Mouse (Mus musculus) adrenal gland, postnatal 14 days (tissue): ENCODE results near the gene Apob. TPM values are rescaled to one million over a fixed set of nuclear protein-coding genes. Genes with fewer than 3 reads are reported as not detected.
"Not testable (repeated sequence)": the region's sequence is repeated elsewhere in the genome, so short reads cannot be mapped to it uniquely, and the experiment has no call there.

ENCODE experiments used
- DNase-seq: peaks from one replicate; pipeline ENCODE4 v3.0.0; 2021; ENCODE audit warnings: mixed read lengths
- long read RNA-seq, 2 experiments: library from polyadenylated mRNA; stranded (forward); transcript quantifications; one replicate each; pipeline ENCODE4 v2.0.0; 2021
- total RNA-seq: library from RNA; stranded (reverse); gene quantifications from 2 replicates; pipeline ENCODE4 v1.2.3, GENCODE M21; 2021

The Apob gene
- total RNA-seq: 21.4 and 393 TPM in 2 replicates
- long read RNA-seq, experiment 1: 0 reads
- long read RNA-seq, experiment 2: 0 reads

DNA sequence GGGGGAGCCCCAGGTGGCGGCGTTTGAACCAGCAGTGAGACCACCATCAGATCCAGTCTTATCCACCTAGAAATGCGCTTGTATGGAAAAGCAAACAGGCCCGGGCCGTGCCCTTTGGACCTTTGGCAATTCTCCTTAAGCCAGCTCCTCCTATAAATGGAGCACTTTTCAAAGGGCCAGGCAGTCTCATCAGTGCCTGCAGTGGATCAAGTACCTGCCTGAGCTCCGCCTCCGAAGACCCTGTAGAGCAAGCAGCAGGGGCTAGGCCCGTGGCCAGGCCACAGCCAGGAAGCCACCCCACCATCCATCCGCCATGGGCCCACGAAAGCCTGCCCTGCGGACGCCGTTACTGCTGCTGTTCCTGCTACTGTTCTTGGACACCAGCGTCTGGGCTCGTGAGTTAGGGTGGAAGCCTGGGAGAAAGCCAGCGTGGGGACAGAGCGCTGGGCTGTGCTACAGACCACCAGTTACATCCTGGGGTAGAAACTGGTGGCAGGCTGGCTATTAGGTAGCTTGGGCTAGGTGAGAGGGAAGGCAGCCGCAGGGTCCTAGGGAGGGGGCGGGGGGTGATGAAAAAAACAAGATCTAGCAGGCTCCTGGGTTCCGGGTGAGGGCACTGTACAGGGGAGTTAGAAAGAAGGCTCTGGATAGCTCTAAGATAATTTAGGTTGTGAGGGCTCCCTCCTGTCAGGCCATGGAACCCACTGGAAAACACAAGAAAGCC lies at the start of gene Apob:
Gene Apob, plus strand, starts transcription at position 183 of the 724 bp plus-strand sequence.
- DNase-seq: no peak

GRCm38 (mm10) chr12:7932405-7932920 lies 45.0 kb upstream of the Apob start:
- no peak for DNase-seq

DNA sequence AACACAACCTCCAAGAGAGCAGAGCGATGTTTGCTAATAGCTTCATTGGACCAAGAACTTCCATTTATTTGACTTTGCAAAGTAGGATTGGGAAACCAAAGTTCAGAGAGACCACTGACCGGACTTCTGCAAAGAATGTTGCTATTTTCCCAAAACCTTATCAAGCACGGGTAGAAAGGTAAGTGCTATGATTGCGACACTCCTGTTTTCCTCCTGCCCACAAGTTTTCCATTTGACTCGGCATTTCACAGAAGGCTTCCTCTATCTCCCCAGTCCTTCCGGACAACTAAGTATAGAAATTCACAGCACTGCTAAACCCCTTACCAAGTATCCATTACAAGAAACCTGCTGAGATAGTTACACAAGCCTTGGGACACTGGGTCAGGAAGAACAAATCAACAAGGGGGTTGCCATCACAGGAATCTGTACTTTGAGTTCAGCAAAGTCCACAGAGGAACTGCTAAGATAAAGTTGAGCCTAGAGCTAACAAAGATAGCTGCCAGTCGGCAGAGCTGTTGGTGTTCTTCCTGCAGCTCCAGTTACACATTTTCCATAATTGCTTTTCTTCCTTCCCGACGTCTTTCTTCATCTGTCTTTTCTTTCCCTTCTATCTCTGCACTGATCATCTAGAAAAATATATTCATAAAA lies 27.2 kb upstream of the Apob start:
- DNase-seq: no peak

DNA sequence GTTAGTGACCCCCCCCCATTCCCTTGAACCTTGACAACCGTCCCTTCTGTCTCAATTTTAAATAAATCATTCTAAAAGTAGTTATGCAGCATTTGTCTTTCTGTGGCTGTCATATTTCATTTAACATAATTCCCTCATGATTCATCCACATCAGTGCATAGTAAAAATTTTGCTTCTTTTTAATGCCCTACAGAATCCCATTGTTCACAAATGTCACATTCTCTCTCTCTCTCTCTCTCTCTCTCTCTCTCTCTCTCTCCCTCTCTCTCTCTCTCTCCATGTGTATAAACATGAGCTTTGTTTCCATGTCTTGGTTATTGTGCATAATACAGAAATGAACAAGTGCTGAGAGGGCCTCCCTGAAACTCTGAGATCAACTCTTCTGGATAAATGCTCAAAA lies 18.6 kb upstream of the Apob start:
- DNase-seq: no peak

- DNase-seq: no peak
Measured at GRCm38 (mm10) chr12:7959310-7959918, 18.0 kb upstream of the Apob start.

GRCm38 (mm10) chr12:7962314-7962927 lies 15.0 kb upstream of the Apob start:
- no peak for DNase-seq

GRCm38 (mm10) chr12:7967221-7967620 lies 10.2 kb upstream of the Apob start:
- no peak for DNase-seq

DNA sequence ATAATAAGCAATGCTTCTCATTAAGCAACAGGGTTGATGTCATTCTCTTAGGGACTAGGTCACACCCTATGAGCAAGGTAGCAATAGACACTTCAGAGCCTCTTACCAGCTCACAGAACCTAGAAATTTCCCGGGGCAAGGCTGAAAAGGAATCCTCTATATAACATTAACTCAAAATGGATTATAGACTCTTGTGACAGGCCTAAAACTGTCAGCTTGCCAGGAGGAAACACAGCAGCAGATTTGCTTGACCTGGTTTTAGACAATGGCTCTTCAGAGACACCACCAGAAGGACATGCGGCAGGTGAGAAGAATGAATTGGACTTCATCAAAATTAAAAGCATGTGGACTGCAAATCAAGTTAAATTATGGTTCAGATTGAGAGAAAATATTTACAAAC lies 7.1 kb upstream of the Apob start:
- no peak for DNase-seq

GRCm38 (mm10) chr12:7970817-7971216 lies 6.6 kb upstream of the Apob start:
- no peak for DNase-seq

DNA sequence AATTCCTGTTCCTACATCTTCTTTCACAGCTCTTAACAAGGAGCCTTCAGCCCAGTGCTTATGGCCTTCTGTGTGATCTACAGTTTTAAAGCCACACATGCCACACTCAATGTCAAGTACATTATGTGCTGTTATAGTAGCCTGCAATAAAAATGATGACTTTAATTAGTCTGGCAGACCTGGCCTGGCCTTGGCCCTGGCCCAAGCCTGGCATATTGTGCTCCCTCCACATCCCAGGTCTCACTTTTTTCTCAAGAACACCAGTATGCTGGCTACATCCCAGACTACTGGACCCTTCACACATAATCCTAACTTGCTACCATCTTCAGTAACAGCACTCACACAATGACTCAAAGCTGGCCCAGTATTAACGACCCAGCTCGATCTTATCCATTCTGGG lies 5.7 kb upstream of the Apob start:
- no peak for DNase-seq

- DNase-seq: no peak
Measured at GRCm38 (mm10) chr12:7973773-7974322, 3.6 kb upstream of the Apob start.

- peak; percentile 79 for DNase-seq
Measured at GRCm38 (mm10) chr12:7978190-7978884, 889 bp downstream of the Apob start.

DNA sequence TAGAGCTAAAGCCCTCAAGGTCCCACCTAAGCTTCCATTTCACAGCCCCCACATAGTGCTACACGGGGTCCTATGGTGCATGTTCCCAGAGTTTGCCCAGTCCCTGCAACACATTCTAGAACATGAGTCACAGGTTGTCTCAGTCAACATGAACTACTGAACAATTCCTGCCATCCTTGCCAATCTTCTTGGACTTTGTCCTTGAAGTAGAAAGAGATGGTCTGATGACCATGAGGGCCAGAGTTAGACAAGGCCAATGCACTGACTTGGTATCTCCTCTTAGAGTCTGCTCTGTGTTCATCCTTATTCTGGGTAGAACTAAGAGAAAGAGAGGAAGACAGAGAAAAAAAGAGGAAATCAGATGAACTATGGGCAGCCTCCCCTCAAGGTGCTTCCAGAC lies 7.0 kb downstream of the Apob start:
- DNase-seq: no peak

DNA sequence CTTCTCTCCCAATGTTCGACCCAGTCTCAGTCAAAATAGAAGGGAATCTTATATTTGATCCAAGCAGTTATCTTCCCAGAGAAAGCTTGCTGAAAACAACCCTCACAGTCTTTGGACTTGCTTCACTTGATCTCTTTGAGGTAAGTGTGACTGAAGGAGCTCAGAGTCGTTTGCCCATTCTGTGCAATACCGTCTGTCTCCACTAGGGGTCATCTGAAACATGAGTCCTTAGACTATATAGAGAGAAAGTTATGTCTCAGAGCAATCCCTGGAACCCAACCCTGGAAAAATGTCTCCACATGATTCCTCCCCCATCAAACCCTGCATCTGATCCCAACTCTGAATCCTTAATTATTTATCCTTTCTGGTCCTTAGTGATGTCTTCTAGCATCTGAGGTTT lies 13.4 kb downstream of the Apob start:
- peak; percentile 64 for DNase-seq

GRCm38 (mm10) chr12:7991570-7991969 lies 14.1 kb downstream of the Apob start:
- DNase-seq: no peak

DNA sequence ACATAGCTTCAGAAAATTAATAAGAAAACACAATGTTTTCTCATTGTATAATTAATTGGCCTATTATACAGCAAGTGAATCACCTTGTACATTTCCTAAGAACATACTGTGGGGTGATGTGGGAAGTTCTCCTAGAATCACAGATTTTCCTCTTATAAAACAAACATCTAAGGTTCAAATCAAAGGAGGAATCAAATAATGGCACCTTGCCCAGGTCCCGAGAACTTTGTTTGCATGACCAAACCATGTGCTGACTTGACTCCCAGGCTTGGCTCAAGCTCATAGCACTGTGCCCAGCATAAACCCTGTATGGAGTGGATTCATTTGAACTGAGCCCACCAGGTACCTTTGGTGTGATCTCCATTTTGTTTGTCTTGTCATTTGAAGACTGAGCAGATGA lies 43.5 kb downstream of the Apob start:
- no peak for DNase-seq

GRCm38 (mm10) chr12:8029520-8029919 lies 52.1 kb downstream of the Apob start:
- DNase-seq: no peak

DNA sequence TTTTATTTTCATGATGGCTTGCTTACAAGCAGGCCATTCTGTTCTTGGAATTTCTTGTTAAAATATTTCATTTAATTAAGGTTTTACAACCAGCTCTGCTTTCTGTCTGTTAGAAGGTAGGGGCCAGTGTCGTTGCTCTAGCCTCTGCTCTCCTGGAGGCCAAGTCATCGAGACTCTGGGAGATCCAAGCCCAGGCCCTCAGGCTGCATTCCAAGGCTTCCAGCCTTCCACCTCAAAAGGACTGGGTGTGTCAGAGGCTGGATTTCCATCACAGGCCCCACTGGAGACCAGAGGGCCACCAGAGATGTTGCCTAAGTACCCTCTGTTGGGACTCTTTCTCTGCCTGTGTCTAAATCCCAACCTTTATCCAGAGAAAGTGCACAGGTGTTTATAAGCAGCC lies 52.6 kb downstream of the Apob start:
- no peak for DNase-seq

GRCm38 (mm10) chr12:8031169-8031568 lies 53.7 kb downstream of the Apob start:
- DNase-seq: not testable (repeated sequence)

- DNase-seq: no peak
Measured at GRCm38 (mm10) chr12:8031595-8032358, 54.3 kb downstream of the Apob start.

GRCm38 (mm10) chr12:8032359-8032755 lies 54.9 kb downstream of the Apob start:
- DNase-seq: no peak
